Mouse (Mus musculus): Measurements from ENCODE around the gene B430218F22Rik. TPM values are rescaled to one million over a fixed set of nuclear protein-coding genes. Genes with fewer than 3 reads are reported as not detected.
"Not testable (repeated sequence)": the region's sequence is repeated elsewhere in the genome, so short reads cannot be mapped to it uniquely, and the experiment has no call there.

Gene B430218F22Rik
- polyA plus RNA-seq (2015; fragmentation: Nextera tagmentation; extraction: Ambion mirVana) = 0.66 and 1.5 TPM in 2 replicates

- peak within 1 kb of the TSS; percentile 85 for H3K4me3 ChIP-seq
- peaks cover 30% of the 10 kb centered on the region for H3K36me3 ChIP-seq
- peak within 1 kb of the TSS; percentile 59 for H3K4me2 ChIP-seq
- H3K9ac ChIP-seq = peak within 1 kb of the TSS; percentile 79
- no peaks in the 10 kb centered on the region for H3K27me3 ChIP-seq
- peak; percentile 98 for ATAC-seq (ENCODE audit: low FRiP score, low read depth)
- H3K9me3 ChIP-seq = no peaks in the 10 kb centered on the region
- peak within 1 kb of the TSS; percentile 84 for H3K27ac ChIP-seq (replicated peaks)
- peaks cover 10% of the 10 kb centered on the region for H3K4me1 ChIP-seq (replicated peaks)
- under 1% methylated on average over 93 of the region's 93 CpGs for WGBS
Measured at GRCm38 (mm10) chr13:118386511-118387447, at the start of gene B430218F22Rik, which contains the start of gene Mrps30. Gene B430218F22Rik (plus strand): TSS chr13:118386630. Gene Mrps30 (minus strand): TSS chr13:118387252.

GRCm38 (mm10) chr13:118350257-118350656 lies 36.2 kb upstream of the B430218F22Rik start:
- no peaks in the 10 kb centered on the region for H3K4me1 ChIP-seq (replicated peaks)
- H3K27ac ChIP-seq (replicated peaks) = no peak overlapping the region
- H3K27me3 ChIP-seq = no peaks in the 10 kb centered on the region
- no peak overlapping the region for H3K4me3 ChIP-seq
- no peaks in the 10 kb centered on the region for H3K36me3 ChIP-seq
- WGBS = 24% methylated on average over 10 of the region's 10 CpGs
- H3K4me2 ChIP-seq = no peak overlapping the region
- H3K9ac ChIP-seq = no peak overlapping the region
- no peaks in the 10 kb centered on the region for H3K9me3 ChIP-seq
- no peak for ATAC-seq (ENCODE audit: low FRiP score, low read depth)

GRCm38 (mm10) chr13:118350870-118351269 lies 35.6 kb upstream of the B430218F22Rik start:
- Histone ChIP-seq H3K36me3 (no peaks in the 10 kb centered on the region), H3K9ac (no peak overlapping the region), H3K27ac (replicated peaks) (no peak overlapping the region), H3K9me3 (no peaks in the 10 kb centered on the region), H3K27me3 (no peaks in the 10 kb centered on the region), H3K4me1 (replicated peaks) (no peaks in the 10 kb centered on the region), H3K4me2 (no peak overlapping the region), H3K4me3 (no peak overlapping the region)
- no peak for ATAC-seq (ENCODE audit: low FRiP score, low read depth)
- WGBS = 90% methylated on average over 10 of the region's 10 CpGs

GRCm38 (mm10) chr13:118363342-118363741 lies 23.1 kb upstream of the B430218F22Rik start:
- no peaks in the 10 kb centered on the region for H3K27me3 ChIP-seq
- ATAC-seq (ENCODE audit: low FRiP score, low read depth) = no peak
- H3K36me3 ChIP-seq = no peaks in the 10 kb centered on the region
- H3K4me2 ChIP-seq = no peak overlapping the region
- H3K27ac ChIP-seq (replicated peaks) = no peak overlapping the region
- no peaks in the 10 kb centered on the region for H3K4me1 ChIP-seq (replicated peaks)
- H3K9ac ChIP-seq = no peak overlapping the region
- no peaks in the 10 kb centered on the region for H3K9me3 ChIP-seq
- 94% methylated on average over 6 of the region's 6 CpGs for WGBS
- no peak overlapping the region for H3K4me3 ChIP-seq

GRCm38 (mm10) chr13:118365774-118366173 lies 20.7 kb upstream of the B430218F22Rik start:
- ATAC-seq (ENCODE audit: low FRiP score, low read depth) = no peak
- 65% methylated on average over 1 of the region's 1 CpGs for WGBS
- H3K9me3 ChIP-seq = no peaks in the 10 kb centered on the region
- H3K36me3 ChIP-seq = no peaks in the 10 kb centered on the region
- H3K9ac ChIP-seq = no peak overlapping the region
- H3K4me3 ChIP-seq = no peak overlapping the region
- no peaks in the 10 kb centered on the region for H3K27me3 ChIP-seq
- H3K4me1 ChIP-seq (replicated peaks) = no peaks in the 10 kb centered on the region
- no peak overlapping the region for H3K4me2 ChIP-seq
- no peak overlapping the region for H3K27ac ChIP-seq (replicated peaks)

- Histone ChIP-seq H3K27ac (replicated peaks) (no peak overlapping the region), H3K9me3 (no peaks in the 10 kb centered on the region), H3K4me1 (replicated peaks) (no peaks in the 10 kb centered on the region), H3K9ac (no peak overlapping the region), H3K4me2 (no peak overlapping the region), H3K27me3 (no peaks in the 10 kb centered on the region), H3K4me3 (no peak overlapping the region), H3K36me3 (no peaks in the 10 kb centered on the region)
- 92% methylated on average over 4 of the region's 4 CpGs for WGBS
- no peak for ATAC-seq (ENCODE audit: low FRiP score, low read depth)
Measured at GRCm38 (mm10) chr13:118372871-118373270, 13.6 kb upstream of the B430218F22Rik start.

GRCm38 (mm10) chr13:118379155-118379554 lies 7.3 kb upstream of the B430218F22Rik start:
- ATAC-seq (ENCODE audit: low FRiP score, low read depth) = no peak
- peaks cover 42% of the 10 kb centered on the region for H3K36me3 ChIP-seq

GRCm38 (mm10) chr13:118380381-118380780 lies 6.0 kb upstream of the B430218F22Rik start:
- 85% methylated on average over 10 of the region's 10 CpGs for WGBS
- H3K4me1 ChIP-seq (replicated peaks) = peaks cover under 1% of the 10 kb centered on the region; the same call in 1 of the 2 replicates
- H3K27ac ChIP-seq (replicated peaks) = no peak overlapping the region
- no peak overlapping the region for H3K4me3 ChIP-seq
- no peak for ATAC-seq (ENCODE audit: low FRiP score, low read depth)
- no peaks in the 10 kb centered on the region for H3K27me3 ChIP-seq
- no peak overlapping the region for H3K4me2 ChIP-seq
- no peaks in the 10 kb centered on the region for H3K9me3 ChIP-seq
- no peak overlapping the region for H3K9ac ChIP-seq
- peaks cover 48% of the 10 kb centered on the region for H3K36me3 ChIP-seq

More at GRCm38 (mm10) chr13:118379155-118379554, 7.3 kb upstream of the B430218F22Rik start:
- H3K9me3 ChIP-seq = no peaks in the 10 kb centered on the region
- H3K4me3 ChIP-seq = no peak overlapping the region
- no peak overlapping the region for H3K9ac ChIP-seq
- no peak overlapping the region for H3K4me2 ChIP-seq
- no peaks in the 10 kb centered on the region for H3K4me1 ChIP-seq (replicated peaks)
- no peaks in the 10 kb centered on the region for H3K27me3 ChIP-seq
- WGBS = 69% methylated on average over 1 of the region's 1 CpGs
- H3K27ac ChIP-seq (replicated peaks) = no peak overlapping the region

GRCm38 (mm10) chr13:118387448-118387801 lies 995 bp downstream of the B430218F22Rik start:
- peak overlapping the region; percentile 53 for H3K4me2 ChIP-seq
- ATAC-seq (ENCODE audit: low FRiP score, low read depth) = peak; percentile 70
- not testable (repeated sequence) for H3K4me1 ChIP-seq (replicated peaks); H3K9me3 ChIP-seq; H3K9ac ChIP-seq; H3K27me3 ChIP-seq; H3K27ac ChIP-seq (replicated peaks)
- H3K4me3 ChIP-seq = peak overlapping the region; percentile 85
- peaks cover 23% of the 10 kb centered on the region for H3K36me3 ChIP-seq
- WGBS = 11% methylated on average over 10 of the region's 10 CpGs

GRCm38 (mm10) chr13:118395803-118396202 lies 9.4 kb downstream of the B430218F22Rik start:
- no peaks in the 10 kb centered on the region for H3K9me3 ChIP-seq
- no peaks in the 10 kb centered on the region for H3K36me3 ChIP-seq
- H3K4me3 ChIP-seq = no peak overlapping the region
- H3K4me2 ChIP-seq = no peak overlapping the region
- H3K4me1 ChIP-seq (replicated peaks) = no peaks in the 10 kb centered on the region
- WGBS = 93% methylated on average over 3 of the region's 3 CpGs
- no peaks in the 10 kb centered on the region for H3K27me3 ChIP-seq
- H3K9ac ChIP-seq = no peak overlapping the region
- H3K27ac ChIP-seq (replicated peaks) = no peak overlapping the region
- ATAC-seq (ENCODE audit: low FRiP score, low read depth) = no peak

GRCm38 (mm10) chr13:118400340-118400739 lies 13.9 kb downstream of the B430218F22Rik start:
- Histone ChIP-seq H3K4me3 (no peak overlapping the region), H3K4me1 (replicated peaks) (no peaks in the 10 kb centered on the region), H3K27me3 (0 out of 2 replicates have a peak, but pooled peaks cover 3% of the 10 kb centered on the region), H3K27ac (replicated peaks) (no peak overlapping the region), H3K9me3 (no peaks in the 10 kb centered on the region), H3K36me3 (no peaks in the 10 kb centered on the region), H3K9ac (no peak overlapping the region), H3K4me2 (no peak overlapping the region)
- ATAC-seq (ENCODE audit: low FRiP score, low read depth) = no peak
- WGBS = 77% methylated on average over 6 of the region's 6 CpGs

- Histone ChIP-seq H3K27ac (replicated peaks) (no peak overlapping the region), H3K4me2 (no peak overlapping the region), H3K9ac (no peak overlapping the region), H3K4me3 (no peak overlapping the region), H3K4me1 (replicated peaks) (no peaks in the 10 kb centered on the region), H3K9me3 (no peaks in the 10 kb centered on the region), H3K36me3 (no peaks in the 10 kb centered on the region), H3K27me3 (0 out of 2 replicates have a peak, but pooled peaks cover 3% of the 10 kb centered on the region)
- ATAC-seq (ENCODE audit: low FRiP score, low read depth) = no peak
Measured at GRCm38 (mm10) chr13:118403544-118403943, 17.1 kb downstream of the B430218F22Rik start.
